Mouse (Mus musculus): ENCODE data around the gene Polr3b. TPM values are rescaled to one million over a fixed set of nuclear protein-coding genes. Genes with fewer than 3 reads are reported as not detected.

The Polr3b gene
- polyA plus RNA-seq, 1 experiment from 2014 or later: 13.7 TPM

DNA sequence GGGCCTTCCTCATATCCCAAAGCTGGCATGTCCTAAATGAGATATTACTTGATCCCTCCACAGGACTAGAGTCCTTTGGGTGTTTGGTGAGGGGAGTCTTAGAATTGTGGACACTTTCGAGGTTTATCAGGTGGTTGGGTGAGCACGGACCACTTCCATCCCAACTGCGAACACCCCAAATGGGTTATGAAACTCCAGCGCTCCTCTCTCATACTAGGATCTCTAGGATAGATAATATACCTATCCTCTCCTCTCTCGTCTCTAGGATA is 136.0 kb downstream of the Polr3b start:
- Histone ChIP-seq H3K4me2 (peak overlapping the region; percentile 66), H3K27ac (replicated peaks) (peak overlapping the region; percentile 88), H3K36me3 (no peaks in the 10 kb centered on the region), H3K9ac (peak overlapping the region; percentile 42; the same call in 1 of the 2 replicates), H3K4me3 (peak overlapping the region; percentile 40), H3K9me3 (no peaks in the 10 kb centered on the region), H3K4me1 (replicated peaks) (peaks cover 62% of the 10 kb centered on the region), H3K27me3 (peaks cover 25% of the 10 kb centered on the region)
- WGBS: 10% methylated on average over 5 of the region's 5 CpGs
- no peak for ATAC-seq (ENCODE audit: low FRiP score, low read depth)

DNA sequence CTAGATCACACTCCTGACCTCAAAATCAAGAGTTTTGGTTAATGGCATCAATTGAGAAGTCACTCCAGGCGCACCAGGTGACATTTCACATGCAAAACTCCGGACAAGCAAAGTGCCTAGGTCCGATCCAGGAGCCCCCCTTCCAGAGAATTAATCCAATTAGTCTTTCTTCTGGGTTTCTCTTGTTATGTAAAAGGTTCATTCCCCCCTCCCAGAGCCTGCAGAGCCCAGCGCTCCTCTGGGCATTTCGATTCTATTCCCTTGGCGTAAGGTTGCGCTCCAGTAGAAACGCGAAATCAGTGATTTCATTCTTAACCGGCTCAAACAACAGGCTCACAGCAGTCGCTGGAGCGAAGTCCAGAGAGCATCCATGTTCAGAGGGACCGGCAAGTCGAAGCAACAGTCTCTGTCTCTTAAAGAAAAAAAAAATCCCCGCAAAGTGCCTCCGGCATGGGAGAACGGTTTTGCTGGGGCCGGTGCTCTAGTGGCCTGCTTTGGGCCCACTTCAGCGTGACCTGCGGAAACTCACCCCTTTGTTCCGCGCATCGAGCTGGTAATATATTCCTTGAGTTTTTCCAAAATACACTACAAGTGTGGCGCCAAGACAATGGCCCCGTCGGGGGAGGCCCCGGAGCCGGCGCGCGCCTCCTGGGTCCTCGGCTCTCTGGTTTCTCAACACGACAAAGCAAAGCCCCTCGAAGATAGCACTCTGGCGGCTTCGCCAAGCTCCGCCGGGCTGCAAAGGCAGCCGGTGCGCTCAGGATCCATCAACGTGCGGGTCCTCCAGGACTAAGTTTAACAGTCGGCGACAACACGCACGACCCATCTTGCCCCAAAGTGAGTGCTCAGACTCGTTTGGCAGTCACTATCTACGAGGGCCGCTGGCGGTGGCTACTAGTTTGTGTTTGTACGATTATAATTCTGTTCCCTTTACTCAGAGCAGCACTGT is 136.7 kb downstream of the Polr3b start:
- Histone ChIP-seq H3K4me1 (replicated peaks) (peaks cover 62% of the 10 kb centered on the region), H3K9me3 (no peaks in the 10 kb centered on the region), H3K9ac (peak overlapping the region; percentile 42), H3K27ac (replicated peaks) (peak overlapping the region; percentile 68), H3K36me3 (no peaks in the 10 kb centered on the region), H3K27me3 (peaks cover 22% of the 10 kb centered on the region), H3K4me2 (peak overlapping the region; percentile 66), H3K4me3 (peak overlapping the region; percentile 40)
- no peak for ATAC-seq (ENCODE audit: low FRiP score, low read depth)
- 2% methylated on average over 51 of the region's 51 CpGs for WGBS

DNA sequence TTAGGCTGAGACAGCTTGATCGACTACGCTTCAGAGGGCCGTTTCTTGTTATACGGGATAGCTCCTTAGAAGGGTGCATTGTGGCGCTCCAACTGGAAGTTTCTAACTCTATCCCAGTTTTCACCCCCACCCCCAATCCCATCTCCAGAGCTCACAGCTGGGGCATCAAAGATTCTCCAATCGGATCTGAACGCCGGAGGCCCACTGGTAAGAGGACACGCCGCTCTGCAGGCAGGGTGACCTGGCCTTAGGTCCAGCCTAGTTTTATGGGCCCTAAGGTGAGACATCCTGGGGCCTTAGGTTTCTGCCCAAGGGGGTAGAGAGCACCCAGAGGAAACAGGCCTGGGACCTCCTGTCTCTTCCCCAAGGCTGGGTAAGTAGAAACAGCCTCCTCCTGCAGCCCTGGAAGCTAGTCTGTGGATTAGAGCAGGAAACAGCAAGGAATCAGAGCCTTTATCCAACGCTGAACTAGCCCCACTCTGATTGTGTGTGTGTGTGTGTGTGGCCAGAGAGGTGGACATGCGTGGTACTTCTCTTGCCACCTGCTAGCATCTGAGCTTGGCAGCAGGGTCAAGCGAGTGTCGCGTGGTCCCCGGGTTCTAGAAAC is 137.5 kb downstream of the Polr3b start:
- Histone ChIP-seq H3K9ac (peak overlapping the region; percentile 42), H3K9me3 (no peaks in the 10 kb centered on the region), H3K4me1 (replicated peaks) (peaks cover 56% of the 10 kb centered on the region), H3K36me3 (no peaks in the 10 kb centered on the region), H3K4me3 (peak overlapping the region; percentile 40), H3K27me3 (peaks cover 16% of the 10 kb centered on the region), H3K4me2 (peak overlapping the region; percentile 66), H3K27ac (replicated peaks) (peak overlapping the region; percentile 68)
- ATAC-seq (ENCODE audit: low FRiP score, low read depth): no peak
- 3% methylated on average over 16 of the region's 16 CpGs for WGBS

DNA sequence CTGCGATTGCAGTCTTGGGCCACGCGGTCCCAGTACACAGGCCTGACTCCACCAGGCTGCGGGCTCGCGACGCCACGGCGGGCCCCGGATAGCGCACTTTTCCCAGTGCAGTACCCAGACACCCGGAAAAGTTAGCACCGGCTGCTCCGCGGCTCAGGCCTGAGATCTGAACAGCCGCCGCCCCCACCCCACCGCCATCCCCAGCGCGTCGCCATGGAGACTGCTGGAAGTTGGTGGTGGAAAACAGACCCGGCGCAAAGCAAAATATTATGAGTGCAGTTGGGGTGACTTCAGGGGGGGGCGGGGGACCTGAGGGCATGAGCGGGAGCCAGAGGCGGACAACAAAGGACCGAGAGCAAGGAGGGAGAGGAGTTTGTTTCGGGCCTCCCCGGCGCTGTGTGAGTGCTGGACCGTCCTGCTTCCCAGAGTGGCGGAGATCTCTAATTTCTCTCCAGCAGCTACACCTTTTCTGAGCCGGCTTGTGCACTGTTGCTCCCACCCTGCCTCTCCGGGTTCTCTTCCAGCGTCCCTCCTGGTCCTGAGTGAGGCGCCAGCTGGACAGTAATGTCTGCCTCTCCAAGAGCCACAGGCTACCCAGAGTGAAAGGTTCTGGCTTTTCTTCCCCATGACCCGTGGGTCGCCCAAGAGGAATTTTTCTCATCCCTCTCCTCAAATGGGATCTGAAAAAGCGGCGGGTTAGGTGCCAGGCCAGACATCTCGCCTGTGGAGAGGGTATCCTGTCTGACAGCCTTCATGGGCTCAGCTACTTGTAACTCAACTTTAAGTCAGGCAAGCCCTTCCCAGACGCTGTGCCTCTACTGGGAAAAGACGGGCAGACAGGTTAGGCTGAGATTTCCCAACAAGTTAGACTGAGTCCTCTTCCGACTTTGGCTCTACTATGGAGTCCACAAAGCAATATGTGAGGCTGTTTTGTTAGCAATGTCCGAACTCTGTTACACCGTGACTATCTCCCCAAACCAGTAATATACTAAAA is 138.3 kb downstream of the Polr3b start:
- H3K27ac ChIP-seq (replicated peaks): peak overlapping the region; percentile 68
- H3K9ac ChIP-seq: peak overlapping the region; percentile 42; the same call in 1 of the 2 replicates
- 4% methylated on average over 45 of the region's 46 CpGs for WGBS
- H3K9me3 ChIP-seq: no peaks in the 10 kb centered on the region
- no peaks in the 10 kb centered on the region for H3K36me3 ChIP-seq
- peak overlapping the region; percentile 66 for H3K4me2 ChIP-seq
- H3K4me1 ChIP-seq (replicated peaks): peaks cover 48% of the 10 kb centered on the region
- peaks cover 16% of the 10 kb centered on the region for H3K27me3 ChIP-seq
- peak overlapping the region; percentile 40 for H3K4me3 ChIP-seq
- peak; percentile 71 for ATAC-seq (ENCODE audit: low FRiP score, low read depth)

DNA sequence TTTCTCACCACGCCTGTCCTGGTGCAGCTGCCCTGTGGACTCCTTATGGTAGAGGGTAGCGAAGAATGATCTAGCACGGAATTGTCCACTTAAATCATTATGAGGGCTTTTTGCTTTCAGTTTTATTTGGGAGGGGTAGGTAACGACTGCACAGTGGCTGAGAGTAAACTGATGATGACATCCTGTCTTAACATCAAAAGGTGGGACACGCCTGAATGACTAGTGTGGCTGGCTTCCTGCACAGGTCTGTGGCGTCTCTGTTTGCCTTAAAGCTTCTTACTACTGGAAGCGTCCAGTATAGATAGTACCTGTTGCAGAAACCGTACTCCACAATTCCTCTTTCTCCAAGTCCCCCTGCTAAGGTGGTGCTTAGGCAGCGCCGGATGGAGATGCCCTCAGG is 146.7 kb downstream of the Polr3b start:
- peaks cover 5% of the 10 kb centered on the region; the same call in 1 of the 2 replicates for H3K4me1 ChIP-seq (replicated peaks)
- H3K27ac ChIP-seq (replicated peaks): no peak overlapping the region
- no peak overlapping the region for H3K4me2 ChIP-seq
- H3K4me3 ChIP-seq: no peak overlapping the region
- no peak overlapping the region for H3K9ac ChIP-seq
- no peaks in the 10 kb centered on the region for H3K36me3 ChIP-seq
- no peak for ATAC-seq (ENCODE audit: low FRiP score, low read depth)
- no peaks in the 10 kb centered on the region for H3K9me3 ChIP-seq
- WGBS: 85% methylated on average over 10 of the region's 10 CpGs
- no peaks in the 10 kb centered on the region for H3K27me3 ChIP-seq

DNA sequence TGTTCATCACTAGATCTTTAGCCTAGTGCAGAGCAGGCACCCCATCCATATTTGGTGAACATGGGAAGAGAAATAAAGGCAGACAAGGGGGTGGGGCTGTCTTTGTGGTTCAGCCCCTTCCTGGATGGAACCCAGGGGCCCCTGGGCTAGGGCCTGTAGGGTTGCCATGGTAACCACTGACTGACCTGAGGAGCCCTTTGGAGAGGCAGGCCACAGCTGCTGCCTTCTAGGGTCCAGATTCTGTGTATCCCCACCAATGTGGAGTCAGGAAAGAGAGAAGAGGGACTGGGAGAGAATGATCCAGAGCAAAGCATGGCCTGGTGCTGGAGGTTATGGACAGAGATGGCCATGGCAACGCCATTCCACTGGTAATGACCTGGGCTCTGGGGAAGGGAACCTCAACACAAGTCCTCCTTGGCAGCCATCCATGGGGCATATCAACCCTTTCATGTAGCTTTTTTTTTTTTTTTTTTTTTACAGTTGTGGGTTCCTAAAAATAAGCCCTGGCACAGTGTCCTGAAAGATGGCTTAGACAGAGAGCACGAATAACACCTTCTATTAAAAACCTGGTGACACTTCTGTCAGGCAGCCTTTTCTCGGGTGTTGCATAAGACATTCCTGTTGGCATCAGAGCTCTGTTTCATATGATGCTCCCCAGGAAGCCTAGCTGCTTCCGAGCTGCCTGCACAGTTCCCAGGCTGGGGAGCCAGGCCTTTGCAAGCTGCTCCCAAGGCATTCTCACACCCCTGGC is 150.5 kb downstream of the Polr3b start:
- Histone ChIP-seq H3K4me3 (no peak overlapping the region), H3K27me3 (no peaks in the 10 kb centered on the region), H3K27ac (replicated peaks) (no peak overlapping the region), H3K9ac (no peak overlapping the region), H3K4me2 (no peak overlapping the region), H3K9me3 (no peaks in the 10 kb centered on the region), H3K4me1 (replicated peaks) (peaks cover 14% of the 10 kb centered on the region), H3K36me3 (no peaks in the 10 kb centered on the region)
- ATAC-seq (ENCODE audit: low FRiP score, low read depth): peak; percentile 51; the same call in 1 of the 2 replicates
- 63% methylated on average over 4 of the region's 4 CpGs for WGBS

DNA sequence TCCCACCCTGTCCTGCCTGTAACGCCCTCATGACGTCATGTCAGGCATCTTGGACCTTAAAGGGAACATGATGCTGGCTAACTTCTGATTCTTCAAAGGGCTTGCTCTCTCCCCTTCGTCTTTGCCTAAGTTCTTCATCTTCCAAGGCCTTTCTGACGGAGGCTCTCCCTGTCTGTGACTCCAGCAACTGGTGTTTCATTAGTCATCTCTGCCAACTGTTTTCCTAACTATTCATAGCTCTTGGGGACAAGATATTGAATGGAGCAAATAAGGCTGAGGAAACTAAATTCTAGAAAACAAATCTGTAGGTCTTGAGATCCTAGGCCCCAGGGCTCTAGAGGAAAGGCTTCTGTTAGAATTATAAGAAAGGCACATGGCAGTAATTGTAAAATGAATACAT is 151.8 kb downstream of the Polr3b start:
- H3K36me3 ChIP-seq: no peaks in the 10 kb centered on the region
- 86% methylated on average over 4 of the region's 4 CpGs for WGBS
- H3K9ac ChIP-seq: no peak overlapping the region
- ATAC-seq (ENCODE audit: low FRiP score, low read depth): no peak
- H3K9me3 ChIP-seq: no peaks in the 10 kb centered on the region
- no peaks in the 10 kb centered on the region for H3K27me3 ChIP-seq
- H3K4me2 ChIP-seq: no peak overlapping the region
- no peak overlapping the region for H3K27ac ChIP-seq (replicated peaks)
- H3K4me1 ChIP-seq (replicated peaks): peaks cover 20% of the 10 kb centered on the region
- H3K4me3 ChIP-seq: no peak overlapping the region

DNA sequence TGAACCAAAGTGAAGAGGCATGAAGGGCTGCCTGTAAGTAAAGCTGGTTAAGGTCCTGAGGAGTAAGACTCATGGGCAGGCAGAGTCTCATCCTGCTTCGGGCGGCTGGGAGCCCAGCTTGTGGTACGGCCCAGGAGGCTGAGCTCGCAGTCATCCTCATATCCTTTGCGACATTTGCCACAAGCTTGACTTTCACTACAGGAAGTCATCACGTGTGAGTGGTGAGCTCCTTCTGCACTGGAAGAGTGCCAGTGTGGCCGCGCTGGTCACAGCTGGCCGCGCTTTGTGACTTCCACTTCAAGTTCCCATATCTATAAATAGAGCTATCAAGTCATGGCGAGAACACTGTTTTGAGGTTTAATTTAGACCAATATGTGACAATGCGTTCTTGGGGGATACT is 152.5 kb downstream of the Polr3b start:
- no peak overlapping the region for H3K9ac ChIP-seq
- 58% methylated on average over 12 of the region's 12 CpGs for whole genome bisulfite sequencing
- H3K27ac ChIP-seq (replicated peaks): no peak overlapping the region
- no peaks in the 10 kb centered on the region for H3K36me3 ChIP-seq
- ATAC-seq (ENCODE audit: low FRiP score, low read depth): no peak
- no peak overlapping the region for H3K4me3 ChIP-seq
- no peak overlapping the region for H3K4me2 ChIP-seq
- no peaks in the 10 kb centered on the region for H3K9me3 ChIP-seq
- H3K4me1 ChIP-seq (replicated peaks): peaks cover 20% of the 10 kb centered on the region
- H3K27me3 ChIP-seq: no peaks in the 10 kb centered on the region

Other genes starting within 250 kb of the Polr3b start
- gene Nuak1, start 181.7 kb upstream of the Polr3b start, polyA plus RNA-seq (2015; fragmentation: Nextera tagmentation; extraction: Ambion mirVana): 4.5 and 5.2 TPM in 2 replicates
- 55.6 and 59.2 TPM in 2 replicates for gene Ckap4, start 88.2 kb upstream of the Polr3b start, polyA plus RNA-seq (2015; fragmentation: Nextera tagmentation; extraction: Ambion mirVana)
- 21.7 and 23.8 TPM in 2 replicates for gene Tcp11l2, start 45.7 kb upstream of the Polr3b start, polyA plus RNA-seq (2015; fragmentation: Nextera tagmentation; extraction: Ambion mirVana)
- 18.0 and 23.7 TPM in 2 replicates for gene Rfx4, start 133.8 kb downstream of the Polr3b start, polyA plus RNA-seq (2015; fragmentation: Nextera tagmentation; extraction: Ambion mirVana)